Mouse (Mus musculus) gastrocnemius, adult 2 months (tissue): ENCODE measurements around the gene Apoc3. TPM values are rescaled to one million over a fixed set of nuclear protein-coding genes. Genes with fewer than 3 reads are reported as not detected.

Source experiments
- DNase-seq: peaks from one replicate; pipeline ENCODE4 v3.0.0; 2022
- H3K27ac ChIP-seq: fragments of 200-600 bp; 2 replicates; pipeline ENCODE4 v1.8.1; 2022; ENCODE audit warnings: mild to moderate bottlenecking
- H3K4me3 ChIP-seq: fragments of 200-600 bp; 2 replicates; pipeline ENCODE4 v1.8.1; 2022; ENCODE audit warnings: mild to moderate bottlenecking, moderate library complexity
- CTCF ChIP-seq: fragments of 200-600 bp; IDR thresholded peaks from 2 replicates; pipeline ENCODE4 v1.8.1; 2022; ENCODE audit warnings: antibody characterized with exemption, mild to moderate bottlenecking, moderate library complexity
- intact Hi-C: fragments of 180-260 bp; cut with DNase I; formaldehyde crosslinking; loops from one replicate; pipeline ENCODE4 v1.15.1; 2025
- total RNA-seq, 2 experiments: library from RNA; stranded (reverse); gene quantifications; 2 replicates each; pipeline ENCODE4 v1.2.3; 2021

Apoc3 gene
- total RNA-seq, 2 experiments from 2014 or later: not detected

GRCm38 (mm10) chr9:46246752-46247324 is 11.4 kb upstream of the Apoc3 start:
- intact Hi-C loops: loop anchor here (1.0 to 5.0 kb wide), 3 partner anchors 16 to 244 kb away; no protein-coding TSS in a partner anchor
- no peak overlapping the region for H3K4me3 ChIP-seq
- peak; percentile 69 for TF ChIP-seq CTCF
- no peak overlapping the region for H3K27ac ChIP-seq
- peak; percentile 53 for DNase-seq

GRCm38 (mm10) chr9:46243584-46243983 is 8.1 kb upstream of the Apoc3 start:
- DNase-seq: no peak
- no peak for TF ChIP-seq CTCF
- H3K27ac ChIP-seq: no peak overlapping the region
- intact Hi-C loops: no loop called here
- H3K4me3 ChIP-seq: no peak overlapping the region

GRCm38 (mm10) chr9:46243122-46243521 is 7.7 kb upstream of the Apoc3 start:
- no peak for DNase-seq
- intact Hi-C loops: no loop called here
- H3K27ac ChIP-seq: no peak overlapping the region

GRCm38 (mm10) chr9:46241818-46242217 is 6.4 kb upstream of the Apoc3 start:
- DNase-seq: no peak
- TF ChIP-seq CTCF: no peak
- H3K27ac ChIP-seq: no peak overlapping the region
- intact Hi-C loops: no loop called here
- no peak overlapping the region for H3K4me3 ChIP-seq

More at GRCm38 (mm10) chr9:46243122-46243521, 7.7 kb upstream of the Apoc3 start:
- no peak overlapping the region for H3K4me3 ChIP-seq
- TF ChIP-seq CTCF: no peak

GRCm38 (mm10) chr9:46240526-46241153 is 5.2 kb upstream of the Apoc3 start, which contains the start of gene Apoa4:
TSS of gene Apoa4 (plus strand) at chr9:46240696.
- Histone ChIP-seq H3K27ac (no peak within 1 kb of the TSS), H3K4me3 (no peak within 1 kb of the TSS)
- DNase-seq: no peak
- TF ChIP-seq CTCF: no peak
- intact Hi-C loops: no loop called here

GRCm38 (mm10) chr9:46238850-46239249 is 3.4 kb upstream of the Apoc3 start:
- Histone ChIP-seq H3K4me3 (no peak overlapping the region), H3K27ac (no peak overlapping the region)
- TF ChIP-seq CTCF: no peak
- no peak for DNase-seq
- intact Hi-C loops: no loop called here

GRCm38 (mm10) chr9:46235649-46236048 is 213 bp upstream of the Apoc3 start:
- no peak overlapping the region for H3K4me3 ChIP-seq
- intact Hi-C loops: no loop called here
- no peak overlapping the region for H3K27ac ChIP-seq
- DNase-seq: no peak
- TF ChIP-seq CTCF: no peak

- intact Hi-C loops: no loop called here
- Histone ChIP-seq H3K4me3 (no peak overlapping the region), H3K27ac (no peak overlapping the region)
- no peak for DNase-seq
- TF ChIP-seq CTCF: no peak
Measured at GRCm38 (mm10) chr9:46235196-46235595, 240 bp downstream of the Apoc3 start.

GRCm38 (mm10) chr9:46230450-46230975 is 4.9 kb downstream of the Apoc3 start:
- Histone ChIP-seq H3K4me3 (peak overlapping the region; percentile 71), H3K27ac (no peak overlapping the region)
- intact Hi-C loops: loop anchor here (2.0 kb wide), 1 partner anchor 16 kb away; no protein-coding TSS in a partner anchor
- DNase-seq: no peak
- no peak for TF ChIP-seq CTCF

GRCm38 (mm10) chr9:46229573-46230449 is 5.6 kb downstream of the Apoc3 start:
- peak; percentile 86 for DNase-seq
- peak; percentile 83 for TF ChIP-seq CTCF
- intact Hi-C loops: loop anchor here (2.0 kb wide), 1 partner anchor 17 kb away; no protein-coding TSS in a partner anchor
- H3K27ac ChIP-seq: no peak overlapping the region
- peak overlapping the region; percentile 71 for H3K4me3 ChIP-seq

GRCm38 (mm10) chr9:46228491-46228890 is 6.9 kb downstream of the Apoc3 start, which contains the start of gene Apoa1:
TSS of gene Apoa1 (plus strand) at chr9:46228580.
- Histone ChIP-seq H3K27ac (no peak within 1 kb of the TSS), H3K4me3 (no peak within 1 kb of the TSS)
- DNase-seq: no peak
- TF ChIP-seq CTCF: no peak
- intact Hi-C loops: no loop called here

- intact Hi-C loops: no loop called here
- no peak for TF ChIP-seq CTCF
- DNase-seq: no peak
- Histone ChIP-seq H3K4me3 (no peak overlapping the region), H3K27ac (no peak overlapping the region)
Measured at GRCm38 (mm10) chr9:46227064-46227614, 8.3 kb downstream of the Apoc3 start.
